Mouse (Mus musculus): ENCODE data around the gene Stox2.

Stox2 gene

GRCm38 (mm10) chr8:47180181-47180580 is 266.0 kb downstream of the Stox2 start:
- TF ChIP-seq GATA4 (IDR thresholded peaks at IDR 0.05; ENCODE audit: insufficient replicate concordance, low read length) = no peak

GRCm38 (mm10) chr8:47178785-47179184 is 267.4 kb downstream of the Stox2 start:
- TF ChIP-seq GATA4 (IDR thresholded peaks at IDR 0.05; ENCODE audit: insufficient replicate concordance, low read length) = no peak

- TF ChIP-seq GATA4 (IDR thresholded peaks at IDR 0.05; ENCODE audit: insufficient replicate concordance, low read length) = no peak
Measured at GRCm38 (mm10) chr8:47173823-47174222, 272.3 kb downstream of the Stox2 start.

GRCm38 (mm10) chr8:47172848-47173247 is 273.3 kb downstream of the Stox2 start:
- TF ChIP-seq GATA4 (IDR thresholded peaks at IDR 0.05; ENCODE audit: insufficient replicate concordance, low read length) = no peak

- no peak for TF ChIP-seq GATA4 (IDR thresholded peaks at IDR 0.05; ENCODE audit: insufficient replicate concordance, low read length)
Measured at GRCm38 (mm10) chr8:47160688-47161087, 285.5 kb downstream of the Stox2 start.

GRCm38 (mm10) chr8:47154521-47154920 is 291.6 kb downstream of the Stox2 start:
- TF ChIP-seq GATA4 (IDR thresholded peaks at IDR 0.05; ENCODE audit: insufficient replicate concordance, low read length) = no peak

GRCm38 (mm10) chr8:47145258-47145657 is 300.9 kb downstream of the Stox2 start:
- TF ChIP-seq GATA4 (IDR thresholded peaks at IDR 0.05; ENCODE audit: insufficient replicate concordance, low read length) = no peak

- TF ChIP-seq GATA4 (IDR thresholded peaks at IDR 0.05; ENCODE audit: insufficient replicate concordance, low read length) = no peak
Measured at GRCm38 (mm10) chr8:47136047-47136446, 310.1 kb downstream of the Stox2 start.

GRCm38 (mm10) chr8:47135586-47135985 is 310.6 kb downstream of the Stox2 start:
- no peak for TF ChIP-seq GATA4 (IDR thresholded peaks at IDR 0.05; ENCODE audit: insufficient replicate concordance, low read length)

- TF ChIP-seq GATA4 (IDR thresholded peaks at IDR 0.05; ENCODE audit: insufficient replicate concordance, low read length) = no peak
Measured at GRCm38 (mm10) chr8:47134736-47135135, 311.4 kb downstream of the Stox2 start.

- no peak for TF ChIP-seq GATA4 (IDR thresholded peaks at IDR 0.05; ENCODE audit: insufficient replicate concordance, low read length)
Measured at GRCm38 (mm10) chr8:47133381-47133780, 312.8 kb downstream of the Stox2 start.
